Mouse (Mus musculus): Measurements from ENCODE around the gene Mllt3. TPM values are rescaled to one million over a fixed set of nuclear protein-coding genes. Genes with fewer than 3 reads are reported as not detected.

Mllt3 gene
- polyA plus RNA-seq, 1 experiment from 2014 or later, result 67.2 TPM

DNA sequence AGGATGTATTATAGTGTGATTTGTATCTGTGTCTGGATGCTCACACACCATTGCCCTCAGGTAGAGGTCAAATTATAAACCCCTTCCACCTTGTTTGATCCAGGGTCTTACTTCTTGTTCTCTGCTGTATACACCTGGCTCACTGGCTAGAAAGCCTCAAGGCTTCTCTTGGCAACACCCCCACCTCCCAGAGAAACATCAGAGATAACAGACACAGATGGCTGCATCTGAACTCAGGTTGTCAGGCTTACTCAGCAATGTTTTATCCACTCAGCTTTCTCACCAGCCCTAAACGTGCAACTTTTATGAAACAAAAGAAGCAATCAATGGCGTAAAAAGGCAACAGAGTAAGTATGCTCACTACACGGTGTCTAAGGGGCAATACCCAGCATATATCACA, 75.3 kb downstream of the Mllt3 start:
- H3K27ac ChIP-seq (replicated peaks), result no peak overlapping the region
- no peaks in the 10 kb centered on the region for H3K27me3 ChIP-seq (ENCODE audit: low read depth, poor library complexity, severe bottlenecking)
- 85% methylated on average over 3 of the region's 3 CpGs for WGBS
- no peaks in the 10 kb centered on the region for H3K9me3 ChIP-seq (replicated peaks)
- no peak overlapping the region for H3K4me3 ChIP-seq
- H3K36me3 ChIP-seq, result no peaks in the 10 kb centered on the region
- DNase-seq (ENCODE audit: low spot score), result no peak
- peaks cover 8% of the 10 kb centered on the region for H3K4me1 ChIP-seq

DNA sequence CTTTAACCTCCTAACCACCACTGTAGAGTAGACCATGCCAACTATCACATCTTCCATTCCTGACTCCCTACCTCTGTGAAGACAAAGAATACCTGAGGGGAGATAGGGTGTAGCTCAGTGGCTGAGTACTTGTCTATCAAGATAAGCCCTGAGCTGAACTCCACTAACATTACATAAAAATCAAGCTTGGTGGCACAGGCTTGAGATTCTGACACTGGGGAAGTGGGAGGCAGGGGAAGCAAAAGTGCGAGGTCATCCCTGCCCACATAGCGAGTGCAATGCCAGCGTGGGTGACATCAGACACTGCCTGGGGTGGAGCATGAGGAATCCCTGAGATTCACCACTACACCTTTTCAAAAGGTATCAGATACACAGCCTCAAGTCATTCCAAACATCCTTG, 76.0 kb downstream of the Mllt3 start:
- no peak overlapping the region for H3K4me3 ChIP-seq
- no peaks in the 10 kb centered on the region for H3K36me3 ChIP-seq
- no peak overlapping the region for H3K27ac ChIP-seq (replicated peaks)
- peaks cover 4% of the 10 kb centered on the region for H3K4me1 ChIP-seq
- no peaks in the 10 kb centered on the region for H3K9me3 ChIP-seq (replicated peaks)
- no peaks in the 10 kb centered on the region for H3K27me3 ChIP-seq (ENCODE audit: low read depth, poor library complexity, severe bottlenecking)
- no peak for DNase-seq (ENCODE audit: low spot score)
- WGBS, result 95% methylated on average over 3 of the region's 3 CpGs

DNA sequence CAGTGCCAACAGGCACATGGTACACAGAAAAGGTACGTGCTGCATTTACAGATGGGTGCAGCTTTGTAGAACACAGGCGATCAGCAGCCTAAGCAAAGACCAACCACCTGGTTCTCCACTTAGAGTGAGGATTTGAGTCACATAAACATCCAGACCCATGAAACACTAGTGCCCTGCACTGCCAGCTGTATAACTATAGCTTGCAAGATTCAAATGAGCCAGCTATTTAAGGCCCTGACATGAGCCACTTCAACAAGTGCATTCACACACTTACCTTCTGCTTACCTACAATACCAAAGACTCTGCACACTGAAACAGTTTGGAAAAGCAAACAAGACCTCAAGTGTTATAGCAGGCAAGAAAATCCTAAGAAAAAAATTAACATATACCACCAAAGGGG, 78.0 kb downstream of the Mllt3 start:
- no peak overlapping the region for H3K4me3 ChIP-seq
- H3K9me3 ChIP-seq (replicated peaks), result no peaks in the 10 kb centered on the region
- H3K4me1 ChIP-seq, result no peaks in the 10 kb centered on the region
- no peaks in the 10 kb centered on the region for H3K27me3 ChIP-seq (ENCODE audit: low read depth, poor library complexity, severe bottlenecking)
- no peak for DNase-seq (ENCODE audit: low spot score)
- WGBS, result 97% methylated on average over 2 of the region's 2 CpGs
- H3K27ac ChIP-seq (replicated peaks), result no peak overlapping the region
- peaks cover 5% of the 10 kb centered on the region for H3K36me3 ChIP-seq

DNA sequence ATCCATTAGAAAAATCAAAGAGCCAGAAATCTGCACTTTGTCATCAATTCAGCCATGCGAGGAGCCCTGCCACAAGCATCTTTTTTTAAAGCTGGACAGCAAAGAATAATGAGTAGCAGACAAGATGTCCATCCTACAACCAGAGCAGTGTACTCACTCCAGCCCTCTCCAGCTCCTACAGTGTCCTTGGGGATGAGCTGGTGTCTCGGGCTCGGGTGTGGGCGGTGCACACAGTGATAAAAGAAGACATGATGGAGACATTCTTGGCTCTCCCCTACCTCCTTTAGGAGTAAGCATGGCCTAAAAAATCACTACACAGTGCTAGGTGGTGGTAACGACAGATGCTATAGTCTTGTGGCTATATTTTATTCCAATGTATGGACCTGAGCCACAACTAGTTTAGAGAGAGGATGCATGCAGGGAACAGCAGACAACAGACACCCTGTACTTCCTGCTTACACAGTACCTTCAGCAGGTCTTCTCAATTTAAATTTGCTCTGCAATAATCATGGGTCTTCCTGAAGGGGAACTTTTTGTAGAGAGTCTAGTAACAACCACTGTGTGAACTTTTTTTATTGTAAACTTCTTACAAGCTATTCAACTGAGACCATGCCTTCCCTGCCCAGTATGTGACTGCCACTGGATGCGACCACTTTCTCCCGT, 78.6 kb downstream of the Mllt3 start:
- peaks cover 8% of the 10 kb centered on the region for H3K36me3 ChIP-seq
- WGBS, result 84% methylated on average over 7 of the region's 7 CpGs
- H3K4me3 ChIP-seq, result no peak overlapping the region
- H3K4me1 ChIP-seq, result no peaks in the 10 kb centered on the region
- H3K27ac ChIP-seq (replicated peaks), result no peak overlapping the region
- DNase-seq (ENCODE audit: low spot score), result no peak
- H3K9me3 ChIP-seq (replicated peaks), result no peaks in the 10 kb centered on the region
- no peaks in the 10 kb centered on the region for H3K27me3 ChIP-seq (ENCODE audit: low read depth, poor library complexity, severe bottlenecking)

DNA sequence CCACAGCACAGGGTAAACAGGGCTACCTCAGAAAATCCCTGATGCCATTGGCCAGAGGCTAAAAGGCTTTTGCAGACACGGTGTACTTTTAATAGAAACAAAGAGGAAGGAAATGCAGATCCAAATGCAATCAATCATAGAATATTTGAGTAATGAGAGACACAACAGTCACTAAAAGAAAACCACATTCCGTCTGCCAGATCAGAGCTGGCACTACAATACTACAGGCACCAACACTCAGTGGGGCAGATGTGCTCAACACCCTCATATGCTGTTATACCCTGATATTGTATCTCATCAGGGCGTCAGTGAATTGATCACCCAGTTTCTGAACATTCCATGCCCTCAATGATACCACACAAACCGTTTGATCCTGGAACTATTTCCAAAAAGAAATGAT, 79.4 kb downstream of the Mllt3 start:
- Histone ChIP-seq H3K4me1 (no peaks in the 10 kb centered on the region), H3K27ac (replicated peaks) (no peak overlapping the region), H3K27me3 (ENCODE audit: low read depth, poor library complexity, severe bottlenecking) (no peaks in the 10 kb centered on the region), H3K36me3 (peaks cover 8% of the 10 kb centered on the region), H3K4me3 (no peak overlapping the region), H3K9me3 (replicated peaks) (no peaks in the 10 kb centered on the region)
- DNase-seq (ENCODE audit: low spot score), result no peak
- 89% methylated on average over 4 of the region's 4 CpGs for WGBS

DNA sequence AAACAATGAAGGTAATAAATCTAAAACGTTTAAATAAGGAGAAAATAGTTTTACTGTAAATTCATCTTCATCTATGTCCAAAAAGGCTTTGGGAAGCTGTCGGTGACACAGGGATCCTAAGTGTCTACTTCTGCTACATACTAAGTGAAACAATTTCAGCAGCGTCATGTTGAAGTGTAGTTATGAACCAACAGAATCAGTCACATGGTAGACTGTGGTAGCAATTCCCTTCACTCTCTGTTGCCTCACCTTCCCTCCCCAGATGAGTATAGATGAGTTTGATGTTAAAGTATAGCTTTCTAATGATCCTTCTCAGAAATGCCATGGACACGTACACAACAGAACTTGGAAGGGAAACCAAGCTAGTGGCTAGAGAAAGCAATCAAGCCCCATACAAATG, 79.9 kb downstream of the Mllt3 start:
- no peaks in the 10 kb centered on the region for H3K4me1 ChIP-seq
- no peaks in the 10 kb centered on the region for H3K27me3 ChIP-seq (ENCODE audit: low read depth, poor library complexity, severe bottlenecking)
- no peak for DNase-seq (ENCODE audit: low spot score)
- no peaks in the 10 kb centered on the region for H3K9me3 ChIP-seq (replicated peaks)
- peaks cover 8% of the 10 kb centered on the region for H3K36me3 ChIP-seq
- H3K4me3 ChIP-seq, result no peak overlapping the region
- WGBS, result 89% methylated on average over 4 of the region's 4 CpGs
- H3K27ac ChIP-seq (replicated peaks), result no peak overlapping the region

DNA sequence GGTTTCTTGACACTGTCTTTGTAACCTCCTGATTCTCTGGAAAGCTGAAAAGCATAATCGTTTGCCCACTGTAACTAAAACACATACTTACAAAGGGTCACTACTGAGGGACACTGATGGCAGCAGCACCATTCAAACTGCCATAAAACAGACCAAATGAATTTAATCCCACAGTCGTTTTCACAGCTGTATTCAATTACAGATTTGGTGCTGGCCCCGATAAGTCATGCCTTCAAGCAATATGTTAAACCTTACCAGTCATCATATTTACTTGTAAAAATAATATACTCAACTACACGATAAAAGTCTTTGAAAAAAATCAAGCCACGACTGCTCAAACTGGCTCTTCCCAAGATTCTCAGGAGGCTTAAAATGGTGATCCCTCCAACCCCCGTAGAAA, 83.7 kb downstream of the Mllt3 start:
- no peak for DNase-seq (ENCODE audit: low spot score)
- Histone ChIP-seq H3K27me3 (ENCODE audit: low read depth, poor library complexity, severe bottlenecking) (no peaks in the 10 kb centered on the region), H3K36me3 (peaks cover 8% of the 10 kb centered on the region), H3K4me3 (no peak overlapping the region), H3K4me1 (no peaks in the 10 kb centered on the region), H3K27ac (replicated peaks) (no peak overlapping the region), H3K9me3 (replicated peaks) (no peaks in the 10 kb centered on the region)
- WGBS, result 81% methylated on average over 6 of the region's 6 CpGs

DNA sequence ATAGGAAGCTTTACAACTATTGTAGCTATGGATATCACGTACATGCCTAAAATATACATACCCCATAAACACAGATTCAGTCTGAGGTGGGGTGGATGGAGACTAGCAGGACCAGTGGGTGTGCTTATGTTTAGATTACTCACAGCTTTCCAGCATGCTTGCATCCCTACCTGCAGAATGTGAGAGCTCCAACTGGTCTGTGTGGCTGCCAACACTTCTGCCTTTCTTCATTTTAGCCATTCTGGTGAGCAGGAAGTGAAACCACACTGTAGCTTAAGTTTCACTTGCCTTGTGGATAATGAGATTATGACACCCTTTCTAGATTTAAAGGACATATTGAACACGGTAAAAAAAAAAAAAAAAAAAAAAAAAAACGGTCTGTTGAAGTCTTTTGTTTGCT, 88.8 kb downstream of the Mllt3 start:
- Histone ChIP-seq H3K9me3 (replicated peaks) (no peaks in the 10 kb centered on the region), H3K4me1 (peaks cover 10% of the 10 kb centered on the region), H3K4me3 (no peak overlapping the region), H3K27ac (replicated peaks) (no peak overlapping the region), H3K27me3 (ENCODE audit: low read depth, poor library complexity, severe bottlenecking) (no peaks in the 10 kb centered on the region), H3K36me3 (0 out of 2 replicates have a peak, but pooled peaks cover 3% of the 10 kb centered on the region)
- WGBS, result 87% methylated on average over 3 of the region's 3 CpGs
- DNase-seq (ENCODE audit: low spot score), result no peak

DNA sequence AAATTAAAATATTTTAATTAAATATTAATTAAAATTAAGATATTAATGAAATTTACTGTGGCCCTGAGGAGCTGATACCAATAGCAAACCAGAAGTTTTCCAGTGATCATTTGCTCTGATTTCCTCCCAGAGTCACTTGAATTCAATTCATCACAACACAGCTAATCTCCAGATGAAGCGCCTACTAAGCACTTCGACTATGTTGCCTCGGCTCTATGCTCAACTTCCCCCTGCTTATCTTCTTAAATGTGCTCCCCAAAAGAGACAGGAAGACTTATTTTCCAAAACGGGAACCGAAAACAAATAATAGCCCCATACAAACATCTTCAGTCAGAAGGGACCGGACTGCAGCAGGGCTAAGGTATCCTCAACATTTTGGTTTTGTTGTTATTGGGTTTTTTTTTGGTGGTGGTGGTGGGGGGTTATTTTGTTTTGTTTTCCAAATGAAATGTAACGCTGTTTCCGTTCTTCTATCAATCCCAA, 90.2 kb downstream of the Mllt3 start:
- Histone ChIP-seq H3K27me3 (ENCODE audit: low read depth, poor library complexity, severe bottlenecking) (no peaks in the 10 kb centered on the region), H3K9me3 (replicated peaks) (no peaks in the 10 kb centered on the region), H3K4me3 (no peak overlapping the region), H3K27ac (replicated peaks) (no peak overlapping the region), H3K36me3 (0 out of 2 replicates have a peak, but pooled peaks cover 3% of the 10 kb centered on the region), H3K4me1 (peaks cover 10% of the 10 kb centered on the region)
- 85% methylated on average over 8 of the region's 8 CpGs for WGBS
- DNase-seq (ENCODE audit: low spot score), result no peak

DNA sequence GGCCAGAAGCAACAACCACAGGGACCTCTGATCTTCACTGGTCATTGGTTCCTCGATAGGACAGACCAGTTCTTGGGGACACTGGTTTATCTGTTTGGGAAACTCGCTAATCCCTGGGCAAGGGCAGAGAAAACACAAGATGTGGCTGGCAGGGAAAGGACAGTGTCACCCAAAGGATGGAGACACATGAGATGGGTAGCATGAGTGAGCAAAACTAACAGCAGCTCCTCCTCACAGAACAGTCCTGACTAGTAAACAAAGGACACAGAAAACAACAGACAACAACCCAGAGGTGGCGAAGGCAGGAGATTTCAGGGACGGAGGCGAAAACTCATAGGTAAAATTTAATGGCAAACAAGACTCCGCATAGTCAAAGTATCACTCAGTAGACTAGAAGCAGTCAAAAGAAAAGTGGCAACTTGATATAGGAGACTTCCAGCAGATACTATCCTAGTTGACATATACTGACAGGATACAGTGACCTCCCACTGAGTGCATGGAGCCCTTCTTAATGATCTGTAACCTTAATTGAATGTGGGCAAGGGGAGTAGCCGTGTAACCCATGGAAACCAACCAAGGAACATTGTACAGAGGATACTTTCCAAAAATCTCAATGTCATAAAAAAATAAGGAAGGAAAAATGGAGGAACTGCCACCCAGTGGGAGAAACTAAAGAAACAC, 93.5 kb downstream of the Mllt3 start:
- Histone ChIP-seq H3K4me1 (peaks cover 10% of the 10 kb centered on the region), H3K36me3 (0 out of 2 replicates have a peak, but pooled peaks cover 3% of the 10 kb centered on the region), H3K4me3 (no peak overlapping the region), H3K27ac (replicated peaks) (no peak overlapping the region), H3K27me3 (ENCODE audit: low read depth, poor library complexity, severe bottlenecking) (no peaks in the 10 kb centered on the region), H3K9me3 (replicated peaks) (no peaks in the 10 kb centered on the region)
- 95% methylated on average over 7 of the region's 7 CpGs for WGBS
- DNase-seq (ENCODE audit: low spot score), result no peak

DNA sequence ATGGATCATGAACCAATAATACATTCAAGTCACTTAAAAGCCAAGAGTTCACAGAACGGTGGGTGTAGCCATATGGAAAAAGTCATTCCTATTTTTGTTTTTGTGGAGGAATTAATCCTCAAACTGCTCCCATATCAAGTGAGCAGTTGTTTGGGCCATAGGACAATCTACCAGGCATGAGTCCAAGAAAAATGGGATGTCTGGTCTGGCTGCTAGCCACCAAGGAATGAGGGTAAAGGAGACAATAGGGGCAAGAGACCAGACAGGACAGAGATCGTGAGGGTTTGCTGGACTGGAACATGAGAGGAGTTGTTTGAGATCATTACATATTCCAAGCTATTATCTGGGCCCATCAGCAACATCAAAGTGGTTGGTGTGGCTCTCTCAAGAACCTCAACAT, 96.8 kb downstream of the Mllt3 start:
- H3K27ac ChIP-seq (replicated peaks), result no peak overlapping the region
- H3K27me3 ChIP-seq (ENCODE audit: low read depth, poor library complexity, severe bottlenecking), result no peaks in the 10 kb centered on the region
- H3K4me3 ChIP-seq, result no peak overlapping the region
- 74% methylated on average over 2 of the region's 2 CpGs for WGBS
- H3K9me3 ChIP-seq (replicated peaks), result no peaks in the 10 kb centered on the region
- DNase-seq (ENCODE audit: low spot score), result no peak
- H3K36me3 ChIP-seq, result no peaks in the 10 kb centered on the region
- no peaks in the 10 kb centered on the region; the same call in 1 of the 2 replicates for H3K4me1 ChIP-seq

DNA sequence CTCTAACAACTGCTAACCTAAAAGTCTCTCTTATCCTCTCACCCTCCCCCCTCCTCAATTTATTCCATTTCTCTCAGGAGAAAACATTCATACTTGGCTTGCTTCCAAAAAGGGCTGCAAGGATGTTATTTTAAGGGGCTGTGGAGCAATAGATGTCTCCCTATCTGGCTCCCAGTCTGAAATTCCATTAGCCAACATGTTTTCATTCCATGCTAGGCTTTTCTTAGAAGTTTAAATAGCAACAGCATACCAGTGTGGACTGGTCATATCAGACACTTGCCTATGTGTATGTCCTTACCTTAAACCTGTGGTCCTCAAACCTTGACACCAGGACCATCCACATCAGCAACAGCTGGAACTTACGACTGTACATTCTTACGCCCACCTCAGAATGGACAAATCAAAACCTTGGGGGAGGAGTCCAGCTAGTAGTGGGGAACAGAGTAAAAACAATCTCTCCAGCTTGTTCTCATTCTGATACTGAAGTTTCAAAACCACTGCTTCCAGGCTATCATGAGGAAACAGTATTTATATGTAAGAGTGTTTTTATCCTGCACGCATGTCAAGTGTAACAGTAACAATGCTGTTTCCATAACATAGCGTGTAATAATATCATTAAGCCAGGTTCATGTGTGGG, 99.3 kb downstream of the Mllt3 start:
- DNase-seq (ENCODE audit: low spot score), result no peak
- WGBS, result 91% methylated on average over 4 of the region's 4 CpGs
- no peaks in the 10 kb centered on the region for H3K27me3 ChIP-seq (ENCODE audit: low read depth, poor library complexity, severe bottlenecking)

More for the DNA sequence above, 99.3 kb downstream of the Mllt3 start:
- Histone ChIP-seq H3K4me3 (no peak overlapping the region), H3K36me3 (no peaks in the 10 kb centered on the region), H3K9me3 (replicated peaks) (no peaks in the 10 kb centered on the region), H3K27ac (replicated peaks) (no peak overlapping the region), H3K4me1 (no peaks in the 10 kb centered on the region; the same call in 1 of the 2 replicates)

Data from midbrain, embryonic 10.5 days (tissue).